Mouse (Mus musculus) hindbrain, embryonic 11.5 days (tissue): ENCODE measurements around the gene Rdh14. TPM values are rescaled to one million over a fixed set of nuclear protein-coding genes. Genes with fewer than 3 reads are reported as not detected.

ENCODE experiments used
- ATAC-seq: fragments of 200-750 bp; cut with Nextera tagmentation; 2 replicates; pipeline ENCODE4 v1.8.0; 2017; ENCODE audit warnings: mild to moderate bottlenecking, moderate TSS enrichment, moderate library complexity; ENCODE audit not compliant: low FRiP score
- DNase-seq: peaks from one replicate; pipeline ENCODE4 v3.0.0-alpha.2; 2015; ENCODE audit warnings: low spot score
- H3K27ac ChIP-seq: fragments of 300-500 bp; sonication (generic); 2 replicates; pipeline ENCODE4 v1.5.1; 2014; ENCODE audit warnings: mild to moderate bottlenecking, low read depth, low read length
- H3K27me3 ChIP-seq: fragments of 300-500 bp; sonication (generic); 2 replicates; pipeline ENCODE4 v1.6.1; 2014; ENCODE audit warnings: mild to moderate bottlenecking, low read length, moderate library complexity, mixed read lengths; ENCODE audit not compliant: control insufficient read depth, insufficient read depth
- H3K36me3 ChIP-seq: fragments of 300-500 bp; sonication (generic); 2 replicates; pipeline ENCODE4 v1.6.1; 2014; ENCODE audit warnings: mild to moderate bottlenecking, low read length, moderate library complexity, mixed read lengths; ENCODE audit not compliant: control insufficient read depth, insufficient read depth
- H3K4me1 ChIP-seq: fragments of 300-500 bp; sonication (generic); replicated peaks from 2 replicates; pipeline ENCODE4 v1.6.1; 2014; ENCODE audit warnings: low read length, mixed read lengths; ENCODE audit not compliant: control insufficient read depth, insufficient read depth
- H3K4me2 ChIP-seq: fragments of 300-500 bp; sonication (generic); replicated peaks from 2 replicates; pipeline ENCODE4 v1.6.1; 2014; ENCODE audit warnings: mild to moderate bottlenecking, low read depth, low read length
- H3K4me3 ChIP-seq: fragments of 300-500 bp; sonication (generic); 2 replicates; pipeline ENCODE4 v1.5.1; 2014; ENCODE audit warnings: low read depth, low read length
- H3K9ac ChIP-seq: fragments of 300-500 bp; sonication (generic); 2 replicates; pipeline ENCODE4 v1.6.1; 2014; ENCODE audit warnings: low read depth, low read length
- H3K9me3 ChIP-seq: fragments of 300-500 bp; sonication (generic); 2 replicates; pipeline ENCODE4 v1.6.1; 2016; ENCODE audit warnings: low read length; ENCODE audit not compliant: control insufficient read depth
- WGBS: fragments of 180-500 bp; shearing (Covaris S2); extraction: QIAGEN DNeasy Blood & Tissue Kit; methylation state at CpG from one replicate; pipeline ENCODE4 v1.1.7; 2014; 5-methylcytosine and 5-hydroxymethylcytosine counted together
- polyA plus RNA-seq: library from polyadenylated mRNA; unstranded; fragments of >200 nt; fragmentation: Nextera tagmentation; extraction: Ambion mirVana; gene quantifications from 2 replicates; pipeline ENCODE4 v1.2.1, GENCODE M21; 2014

Rdh14 gene
- polyA plus RNA-seq, 1 experiment from 2014 or later, result 28.9 TPM

DNA sequence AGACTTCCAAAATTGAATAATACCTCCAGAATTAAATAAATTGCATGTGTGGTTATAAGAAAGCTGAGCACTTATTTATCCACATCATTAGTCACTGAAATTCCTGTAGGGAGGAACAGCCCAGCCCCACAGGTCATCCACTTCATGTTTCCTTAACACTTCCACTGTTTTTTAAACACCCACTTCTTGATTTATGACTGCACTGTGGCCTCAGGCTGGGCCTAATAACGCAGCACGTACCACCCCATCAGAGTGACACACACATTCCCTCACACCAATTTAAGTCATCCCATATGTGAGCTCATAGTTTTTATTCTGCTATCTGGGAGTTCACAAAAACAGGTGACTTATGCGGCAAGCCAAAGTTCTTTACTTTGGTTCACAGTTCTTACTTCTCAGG lies 31.8 kb downstream of the Rdh14 start:
- DNase-seq (no peak), ATAC-seq (no peak)
- Histone ChIP-seq H3K4me2 (no peak overlapping the region), H3K27ac (no peak overlapping the region), H3K36me3 (no peaks in the 10 kb centered on the region), H3K27me3 (no peaks in the 10 kb centered on the region), H3K9ac (no peak overlapping the region), H3K4me3 (no peak overlapping the region), H3K4me1 (no peaks in the 10 kb centered on the region), H3K9me3 (no peaks in the 10 kb centered on the region)
- 86% methylated on average over 3 of the region's 3 CpGs for WGBS

- Histone ChIP-seq H3K4me3 (no peak overlapping the region), H3K4me1 (no peaks in the 10 kb centered on the region), H3K9ac (no peak overlapping the region), H3K27me3 (no peaks in the 10 kb centered on the region), H3K27ac (no peak overlapping the region), H3K36me3 (no peaks in the 10 kb centered on the region), H3K9me3 (no peaks in the 10 kb centered on the region), H3K4me2 (no peak overlapping the region)
- DNase-seq, result peak; percentile 4
- ATAC-seq, result peak; percentile 40; the same call in 1 of the 2 replicates
- 46% methylated on average over 9 of the region's 9 CpGs for WGBS
Observed at GRCm38 (mm10) chr12:10425982-10426863, 35.7 kb downstream of the Rdh14 start.

- 88% methylated on average over 1 of the region's 1 CpGs for WGBS
Observed at GRCm38 (mm10) chr12:10430999-10431398, 40.4 kb downstream of the Rdh14 start.

DNA sequence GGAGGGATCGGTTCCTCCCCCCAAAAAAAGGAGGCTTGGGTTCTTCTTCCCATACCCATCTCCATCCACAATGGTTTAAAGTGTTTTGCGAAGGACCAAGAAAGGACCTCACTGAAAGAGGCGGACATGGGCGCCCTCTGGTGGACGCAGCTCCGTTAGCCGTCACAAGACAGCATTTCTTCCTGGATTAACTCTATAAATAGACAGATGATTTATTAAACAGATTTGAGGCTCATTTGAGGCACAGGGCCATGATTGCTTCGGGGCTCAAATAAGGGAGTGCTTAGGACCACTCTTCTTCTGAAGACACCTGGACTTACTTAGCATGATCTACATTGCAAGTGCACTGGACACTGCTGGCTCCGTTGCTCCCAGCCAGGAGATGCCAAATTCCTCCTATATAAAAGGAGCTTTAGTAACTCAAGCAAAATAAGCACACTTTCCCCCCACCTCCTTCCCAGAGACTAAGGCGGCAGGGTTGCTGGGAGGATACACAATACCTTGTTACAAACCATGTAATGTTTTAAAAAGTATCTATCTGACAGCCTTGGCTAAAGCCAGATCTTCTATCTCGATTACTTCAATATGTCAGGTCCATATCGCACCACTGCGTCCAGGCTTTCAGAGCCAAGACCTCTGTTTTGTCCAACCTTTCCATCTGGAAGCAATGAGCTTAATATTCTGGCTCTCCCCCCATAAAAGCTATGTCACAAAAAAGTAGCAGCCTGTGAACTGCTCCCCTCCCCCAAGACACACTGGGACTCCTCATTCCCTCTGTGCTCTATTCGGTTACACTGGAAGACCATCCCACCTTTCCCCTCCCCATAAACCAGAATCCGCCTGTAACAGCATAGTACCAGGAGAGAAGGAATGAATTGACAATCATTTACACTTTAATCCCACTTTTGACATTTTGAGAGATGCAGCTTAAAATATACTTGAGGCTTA lies 47.8 kb downstream of the Rdh14 start:
- Histone ChIP-seq H3K4me1 (no peaks in the 10 kb centered on the region), H3K9ac (no peak overlapping the region), H3K9me3 (no peaks in the 10 kb centered on the region), H3K4me3 (no peak overlapping the region), H3K27me3 (no peaks in the 10 kb centered on the region), H3K4me2 (no peak overlapping the region), H3K27ac (no peak overlapping the region), H3K36me3 (no peaks in the 10 kb centered on the region)
- WGBS, result 29% methylated on average over 15 of the region's 15 CpGs
- peak; percentile 47; the same call in 1 of the 2 replicates for ATAC-seq
- peak; percentile 90 for DNase-seq

More at GRCm38 (mm10) chr12:10430999-10431398, 40.4 kb downstream of the Rdh14 start:
- H3K4me3 ChIP-seq, result no peak overlapping the region
- H3K36me3 ChIP-seq, result no peaks in the 10 kb centered on the region
- H3K9me3 ChIP-seq, result no peaks in the 10 kb centered on the region
- ATAC-seq (no peak), DNase-seq (no peak)
- H3K27me3 ChIP-seq, result no peaks in the 10 kb centered on the region
- H3K9ac ChIP-seq, result no peak overlapping the region
- H3K4me1 ChIP-seq, result no peaks in the 10 kb centered on the region
- no peak overlapping the region for H3K4me2 ChIP-seq
- H3K27ac ChIP-seq, result no peak overlapping the region

- 32% methylated on average over 14 of the region's 14 CpGs for WGBS
- ATAC-seq, result no peak
Observed at GRCm38 (mm10) chr12:10439483-10440235, 49.1 kb downstream of the Rdh14 start.

More at GRCm38 (mm10) chr12:10439483-10440235, 49.1 kb downstream of the Rdh14 start:
- Histone ChIP-seq H3K9me3 (no peaks in the 10 kb centered on the region), H3K9ac (no peak overlapping the region), H3K27ac (no peak overlapping the region), H3K27me3 (no peaks in the 10 kb centered on the region), H3K4me2 (no peak overlapping the region), H3K4me1 (no peaks in the 10 kb centered on the region), H3K36me3 (no peaks in the 10 kb centered on the region), H3K4me3 (no peak overlapping the region)
- DNase-seq, result peak; percentile 3

Other genes with a start within 250 kb of the Rdh14 start
- not detected in 2 replicates for gene Nt5c1b, start 20.8 kb upstream of the Rdh14 start, polyA plus RNA-seq